Comparison of ENCODE assay signal across 8 mouse cellular contexts in genomic region chr19:55895807-55896420, GRCm38 (mm10).
A peak's percentile ranks its signal among the peaks of the same experiment; 100 is the strongest.
DNase-seq lines count a peak whose midpoint lies in the region; ATAC-seq and TF ChIP-seq lines count a peak whose summit lies in the region.

No protein-coding gene starts in this region.

- 0 out of 2 replicates have a peak, but pooled peaks cover 1% of the 10 kb centered on the region for H3K79me2 ChIP-seq in heart, adult 2 months (replicated peaks; ENCODE audit: control insufficient read depth, insufficient read depth, low read length)

- peak overlapping the region; percentile 52 for H3K4me2 ChIP-seq in forebrain, embryonic 16.5 days (ENCODE audit: low read length)
- peak overlapping the region; percentile 59 for H3K4me2 ChIP-seq in liver, embryonic 13.5 days

- H3K4me1 ChIP-seq in heart, adult 2 months (ENCODE audit: control insufficient read depth, insufficient read depth, low read length) = peaks cover 8% of the 10 kb centered on the region
- H3K4me1 ChIP-seq in ES-Bruce4 (ENCODE audit: control insufficient read depth, insufficient read depth, low read length) = peaks cover 5% of the 10 kb centered on the region
- H3K4me1 ChIP-seq in forebrain, embryonic 16.5 days (replicated peaks; ENCODE audit: control insufficient read depth, insufficient read depth, low read length) = peaks cover 32% of the 10 kb centered on the region
- H3K4me1 ChIP-seq in liver, embryonic 13.5 days (replicated peaks) = peaks cover 17% of the 10 kb centered on the region; the same call in 1 of the 2 replicates

- peak overlapping the region; percentile 42 for H3K4me3 ChIP-seq in heart, adult 2 months
- no peak overlapping the region for H3K4me3 ChIP-seq in ES-Bruce4 (ENCODE audit: low read depth, low read length)
- H3K4me3 ChIP-seq in forebrain, embryonic 16.5 days (replicated peaks; ENCODE audit: low read length) = peak overlapping the region; percentile 31
- peak overlapping the region; percentile 39 for H3K4me3 ChIP-seq in liver, embryonic 13.5 days (replicated peaks)

- H3K27me3 ChIP-seq in heart, adult 2 months (ENCODE audit: control insufficient read depth, insufficient read depth, low read length) = no peaks in the 10 kb centered on the region
- H3K27me3 ChIP-seq in ES-Bruce4 (ENCODE audit: control insufficient read depth, insufficient read depth, low read length, poor library complexity, severe bottlenecking) = no peaks in the 10 kb centered on the region
- H3K27me3 ChIP-seq in forebrain, embryonic 16.5 days (replicated peaks; ENCODE audit: control insufficient read depth, insufficient read depth, low read length) = peaks cover 58% of the 10 kb centered on the region
- H3K27me3 ChIP-seq in liver, embryonic 13.5 days = peaks cover 80% of the 10 kb centered on the region

- no peak for ATAC-seq in forebrain, embryonic 16.5 days
- ATAC-seq in liver, embryonic 13.5 days (ENCODE audit: low read depth) = no peak
- no peak for ATAC-seq in frontal cortex, adult (ENCODE audit: low TSS enrichment)

- no peak for TF ChIP-seq POLR2A in heart, adult 2 months (IDR thresholded peaks at IDR 0.05; ENCODE audit: insufficient read depth, low read depth, low read length)
- TF ChIP-seq POLR2A in ES-Bruce4 (IDR thresholded peaks at IDR 0.05; ENCODE audit: insufficient read depth, low read length) = no peak

- H3K36me3 ChIP-seq in heart, adult 2 months (ENCODE audit: control insufficient read depth, insufficient read depth, low read length) = no peaks in the 10 kb centered on the region
- H3K36me3 ChIP-seq in ES-Bruce4 (ENCODE audit: control insufficient read depth, insufficient read depth, low read length, poor library complexity, severe bottlenecking) = no peaks in the 10 kb centered on the region
- no peaks in the 10 kb centered on the region for H3K36me3 ChIP-seq in forebrain, embryonic 16.5 days (ENCODE audit: control insufficient read depth, insufficient read depth)
- H3K36me3 ChIP-seq in liver, embryonic 13.5 days = no peaks in the 10 kb centered on the region

- whole genome bisulfite sequencing in heart, adult 2 months = 39% methylated on average over 4 of the region's 4 CpGs
- WGBS in forebrain, embryonic 16.5 days = 8% methylated on average over 4 of the region's 4 CpGs
- 26% methylated on average over 4 of the region's 4 CpGs for WGBS in liver, embryonic 13.5 days (ENCODE audit: insufficient replicate concordance)

- H3K27ac ChIP-seq in heart, adult 2 months = no peak overlapping the region
- H3K27ac ChIP-seq in ES-Bruce4 (ENCODE audit: insufficient read depth, low read length) = no peak overlapping the region
- H3K27ac ChIP-seq in forebrain, embryonic 16.5 days (ENCODE audit: low read length) = no peak overlapping the region; the same call in 1 of the 2 replicates
- H3K27ac ChIP-seq in liver, embryonic 13.5 days = no peak overlapping the region

- H3K9me3 ChIP-seq in ES-Bruce4 (replicated peaks; ENCODE audit: control insufficient read depth, insufficient read depth, low read length, poor library complexity, severe bottlenecking) = no peaks in the 10 kb centered on the region
- H3K9me3 ChIP-seq in forebrain, embryonic 16.5 days (ENCODE audit: control insufficient read depth, low read length) = no peaks in the 10 kb centered on the region
- no peaks in the 10 kb centered on the region for H3K9me3 ChIP-seq in liver, embryonic 13.5 days (replicated peaks)

- intact Hi-C loops in heart, adult 2 months (cut with DNase I) = loop anchor here (5.0 kb wide), 1 partner anchor 354 kb away; no protein-coding TSS in a partner anchor

- DNase-seq in heart, adult 2 months = no peak
- no peak for DNase-seq in heart, adult 11 months
- no peak for DNase-seq in liver, embryonic 13.5 days
- no peak for DNase-seq in cerebellum, adult 9-11 months
- DNase-seq in adipocyte (ENCODE audit: low spot score) = no peak

- TF ChIP-seq CTCF in heart, adult 2 months (IDR thresholded peaks at IDR 0.05) = no peak
- TF ChIP-seq CTCF in ES-Bruce4 (IDR thresholded peaks at IDR 0.05; ENCODE audit: low read depth, low read length) = no peak

- no peak overlapping the region for H3K9ac ChIP-seq in heart, adult 2 months (ENCODE audit: low read depth, low read length)
- H3K9ac ChIP-seq in ES-Bruce4 (ENCODE audit: low read depth, poor library complexity, severe bottlenecking) = 0 out of 2 replicates have a peak overlapping the region, but pooled peaks have one; percentile 54
- no peak overlapping the region for H3K9ac ChIP-seq in forebrain, embryonic 16.5 days (replicated peaks; ENCODE audit: low read depth, low read length)
- H3K9ac ChIP-seq in liver, embryonic 13.5 days = no peak overlapping the region

- no peak for TF ChIP-seq EP300 in heart, adult 2 months (IDR thresholded peaks at IDR 0.05; ENCODE audit: insufficient read depth, low read depth, low read length)
- TF ChIP-seq EP300 in ES-Bruce4 (IDR thresholded peaks at IDR 0.05; ENCODE audit: insufficient read depth, low read depth, low read length) = no peak
